In genomic region chr8:120599504-120599903, GRCm38 (mm10) we compare ENCODE assay signal across 9 mouse cellular contexts. TPM values are rescaled to one million over a fixed set of nuclear protein-coding genes. Genes with fewer than 3 reads are reported as not detected.
DNase-seq lines count a peak whose midpoint lies in the region; ATAC-seq and TF ChIP-seq lines count a peak whose summit lies in the region.
"Had no signal": no experiment of that assay in that cellular context is flagged by ENCODE, and none has a peak within 500 bp of the region (broad histone marks: within the 10 kb centered on the region; RNA-seq: fewer than 3 reads in every experiment).

No protein-coding gene starts in this region.

- H3K9me3 ChIP-seq in ES-Bruce4 (replicated peaks; ENCODE audit: control insufficient read depth, insufficient read depth, low read length, poor library complexity, severe bottlenecking), result no peaks in the 10 kb centered on the region; the same call in 1 of the 2 replicates
- H3K9me3 ChIP-seq in forebrain, postnatal 0 days (ENCODE audit: low read length), result no peaks in the 10 kb centered on the region
- H3K9me3 ChIP-seq: heart, embryonic 15.5 days had no signal

- no peak overlapping the region for H3K9ac ChIP-seq in ES-Bruce4 (ENCODE audit: low read depth, poor library complexity, severe bottlenecking)
- H3K9ac ChIP-seq in forebrain, postnatal 0 days, result no peak overlapping the region
- H3K9ac ChIP-seq: heart, embryonic 15.5 days had no signal

- H3K36me3 ChIP-seq in ES-Bruce4 (ENCODE audit: control insufficient read depth, insufficient read depth, low read length, poor library complexity, severe bottlenecking), result no peaks in the 10 kb centered on the region
- no peaks in the 10 kb centered on the region for H3K36me3 ChIP-seq in forebrain, postnatal 0 days (ENCODE audit: insufficient read depth)
- H3K36me3 ChIP-seq: heart, embryonic 15.5 days had no signal

- no peak for ATAC-seq in forebrain, postnatal 0 days

- H3K4me2 ChIP-seq in forebrain, postnatal 0 days (ENCODE audit: low read depth), result no peak overlapping the region

- TF ChIP-seq EP300 in ES-Bruce4 (IDR thresholded peaks at IDR 0.05; ENCODE audit: insufficient read depth, low read depth, low read length), result no peak

- peaks cover 2% of the 10 kb centered on the region for H3K4me1 ChIP-seq in ES-Bruce4 (ENCODE audit: control insufficient read depth, insufficient read depth, low read length)
- H3K4me1 ChIP-seq in forebrain, postnatal 0 days (ENCODE audit: insufficient read depth), result peaks cover 5% of the 10 kb centered on the region; the same call in 1 of the 2 replicates

- no peaks in the 10 kb centered on the region for H3K27me3 ChIP-seq in ES-Bruce4 (ENCODE audit: control insufficient read depth, insufficient read depth, low read length, poor library complexity, severe bottlenecking)
- H3K27me3 ChIP-seq in forebrain, postnatal 0 days (ENCODE audit: insufficient read depth, low read length), result no peaks in the 10 kb centered on the region
- H3K27me3 ChIP-seq: heart, embryonic 15.5 days had no signal

- H3K4me3 ChIP-seq in ES-Bruce4 (ENCODE audit: low read depth, low read length), result no peak overlapping the region
- no peak overlapping the region for H3K4me3 ChIP-seq in forebrain, postnatal 0 days (ENCODE audit: low read depth, low read length)
- H3K4me3 ChIP-seq: heart, embryonic 15.5 days had no signal

- TF ChIP-seq POLR2A in ES-Bruce4 (IDR thresholded peaks at IDR 0.05; ENCODE audit: insufficient read depth, low read length), result no peak

- 45% methylated on average over 7 of the region's 7 CpGs for WGBS in forebrain, postnatal 0 days

- TF ChIP-seq CTCF in ES-Bruce4 (IDR thresholded peaks at IDR 0.05; ENCODE audit: low read depth, low read length), result peak; percentile 90
- peak; percentile 69 for TF ChIP-seq CTCF in forebrain, postnatal 0 days (IDR thresholded peaks at IDR 0.05; ENCODE audit: low read depth)

- DNase-seq in 3T3-L1 (ENCODE audit: low read depth, low spot score), result peak; percentile 79
- peak; percentile 67 for DNase-seq in c-Kit-positive CD71-positive TER-119-positive erythroid progenitor cells, embryonic 14.5 days (ENCODE audit: low spot score)
- DNase-seq in forebrain, postnatal 0 days, result peak; percentile 81
- DNase-seq in kidney, postnatal 25 days, result peak; percentile 87 to 96
- DNase-seq in lung, adult 18-20 months, result peak; percentile 77 to 82
- peak; percentile 81 to 83 for DNase-seq in right cerebral cortex, postnatal 10 days (ENCODE audit: low spot score in 2 of 2)
- DNase-seq in urinary bladder, postnatal 14 days (ENCODE audit: low spot score), result peak; percentile 82

- H3K27ac ChIP-seq in ES-Bruce4 (ENCODE audit: insufficient read depth, low read length), result no peak overlapping the region
- 0 out of 2 replicates have a peak overlapping the region, but pooled peaks have one; percentile 23 for H3K27ac ChIP-seq in forebrain, postnatal 0 days (ENCODE audit: low read depth, low read length)
- H3K27ac ChIP-seq: heart, embryonic 15.5 days had no signal

RNA-seq across cellular contexts. Expression of gene Gins2, which starts 10.4 kb away (rescaled TPM):
- 51.3 and 52.0 TPM in 2 replicates for polyA plus RNA-seq in ES-Bruce4 (2011; ENCODE audit: insufficient read depth, insufficient read length, low read depth, missing spikeins)
- total RNA-seq in forebrain, postnatal 0 days (2014; rRNA removed), result 2.6 and 5.3 TPM in 2 replicates
- polyA plus RNA-seq in forebrain, postnatal 0 days (2015; fragmentation: Nextera tagmentation; extraction: Ambion mirVana), result 9.6 and 10.7 TPM in 2 replicates

RNA-seq across cellular contexts. Expression of gene 1190005I06Rik, which starts 47.9 kb away (rescaled TPM):
- 12.4 and 17.7 TPM in 2 replicates for polyA plus RNA-seq in ES-Bruce4 (2011; ENCODE audit: insufficient read depth, insufficient read length, low read depth, missing spikeins)
- 18.5 and 25.9 TPM in 2 replicates for total RNA-seq in forebrain, postnatal 0 days (2014; rRNA removed)
- 21.7 and 22.7 TPM in 2 replicates for polyA plus RNA-seq in forebrain, postnatal 0 days (2015; fragmentation: Nextera tagmentation; extraction: Ambion mirVana)
